ENCODE assay signal across 8 mouse cellular contexts in the genomic region with DNA sequence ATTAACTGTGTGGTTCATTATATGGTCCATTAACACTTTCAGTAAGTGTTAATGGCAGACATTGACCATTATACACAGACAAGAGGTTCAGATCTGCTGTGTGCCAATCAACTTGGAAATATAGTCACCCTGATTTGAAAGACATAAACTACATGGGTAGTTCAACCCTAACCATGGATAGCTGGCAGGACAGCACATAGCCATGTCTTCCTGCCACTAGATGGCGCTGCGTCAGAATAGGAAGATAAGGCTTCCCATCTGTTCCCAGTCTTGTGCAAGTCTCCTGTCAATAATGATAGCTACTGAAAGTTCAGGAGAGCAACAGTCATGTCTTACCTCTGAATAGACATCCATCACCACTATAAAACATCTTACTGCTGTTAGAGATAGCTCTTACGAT.
DNase-seq lines count a peak whose midpoint lies in the region; ATAC-seq lines count a peak whose summit lies in the region.

No protein-coding gene starts in this region.

- ATAC-seq in megakaryocyte, adult 5-6 weeks (ENCODE audit: poor library complexity, severe bottlenecking), result no peak

- DNase-seq in A20 (ENCODE audit: low read depth, low spot score), result peak; percentile 53
- DNase-seq in MN1 (ENCODE audit: low spot score), result peak; percentile 27
- DNase-seq in cerebellum, postnatal 10 days, result peak; percentile 86 to 89
- DNase-seq in frontal cortex, postnatal 36 days (ENCODE audit: low spot score in 2 of 2), result peak; percentile 33 to 64
- peak; percentile 68 for DNase-seq in kidney, adult 18-20 months
- DNase-seq in lung, adult 18-20 months, result peak; percentile 12 to 38
- peak; percentile 19 for DNase-seq in retina, postnatal 7 days (ENCODE audit: low read depth, low spot score)

Comparison
In these comparisons a context has a peak if more than half of its experiments do, and no peak if none do; other contexts are left out.
1. DNase-seq: peak in every context shown above with its lines; median percentile 88 in cerebellum, postnatal 10 days; 68 in kidney, adult 18-20 months; 53 in A20; 48 in frontal cortex, postnatal 36 days; 27 in MN1; 25 in lung, adult 18-20 months; 19 in retina, postnatal 7 days.